Mouse (Mus musculus): Measurements from ENCODE around the gene Mthfsd. TPM values are rescaled to one million over a fixed set of nuclear protein-coding genes. Genes with fewer than 3 reads are reported as not detected.

Mthfsd gene
- polyA plus RNA-seq, 1 experiment = 73.6 TPM

DNA sequence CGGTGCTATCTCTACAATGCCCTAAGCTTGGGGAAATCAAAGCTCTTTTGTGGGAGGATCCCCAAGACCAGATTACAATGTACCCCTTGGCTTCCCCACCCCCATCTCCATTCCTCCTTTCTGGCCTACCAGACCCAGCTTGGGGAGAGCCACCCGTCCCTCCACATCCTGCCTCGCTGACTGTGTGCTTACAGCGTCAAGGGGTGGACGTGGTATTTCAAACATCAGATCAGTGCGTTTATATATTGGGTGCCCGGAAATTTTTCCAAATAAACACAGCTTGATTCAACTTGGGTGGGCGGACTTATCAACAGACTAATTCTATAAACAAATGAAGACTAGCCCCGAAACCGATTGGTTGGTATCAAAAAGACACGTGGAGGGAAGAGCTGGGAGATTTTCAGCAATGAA is 19.1 kb upstream of the Mthfsd start:
- peaks cover 7% of the 10 kb centered on the region for H3K4me1 ChIP-seq (ENCODE audit: control insufficient read depth, insufficient read depth, low read length)
- no peak overlapping the region for H3K4me3 ChIP-seq (ENCODE audit: control insufficient read depth, low read depth, low read length)
- TF ChIP-seq CTCF (IDR thresholded peaks at IDR 0.05; ENCODE audit: control insufficient read depth, insufficient read depth, insufficient replicate concordance, low read depth, low read length) (no peak), POLR2A (IDR thresholded peaks at IDR 0.05; ENCODE audit: control insufficient read depth, low read depth, low read length) (no peak)
- no peaks in the 10 kb centered on the region; the same call in none of the 2 replicates for H3K27me3 ChIP-seq (ENCODE audit: control insufficient read depth, insufficient read depth, low read length)
- H3K27ac ChIP-seq (ENCODE audit: control insufficient read depth, insufficient read depth, low read depth, low read length) = no peak overlapping the region
- H3K36me3 ChIP-seq (ENCODE audit: control insufficient read depth, insufficient read depth, low read length) = no peaks in the 10 kb centered on the region

DNA sequence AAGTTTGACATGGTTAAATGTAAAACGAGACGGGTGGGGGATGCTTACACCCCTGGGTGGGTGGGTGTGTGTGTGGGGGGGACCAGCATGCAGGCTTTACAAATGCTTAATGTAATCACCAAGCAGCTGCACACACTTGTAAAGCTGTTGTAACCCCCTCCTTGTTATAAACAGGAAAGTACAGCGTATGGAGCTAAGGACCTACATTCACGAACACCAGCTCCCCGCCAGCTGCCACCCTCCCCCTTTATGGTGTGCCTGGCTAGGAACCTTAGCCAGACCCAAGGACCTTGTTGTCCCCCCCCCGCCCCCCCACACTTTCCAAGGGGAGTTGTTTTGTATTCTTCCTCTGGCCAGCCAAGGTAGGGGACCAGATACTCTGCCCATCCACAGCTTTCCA is 18.5 kb upstream of the Mthfsd start:
- no peak overlapping the region for H3K27ac ChIP-seq (ENCODE audit: control insufficient read depth, insufficient read depth, low read depth, low read length)
- no peak overlapping the region for H3K4me3 ChIP-seq (ENCODE audit: control insufficient read depth, low read depth, low read length)
- TF ChIP-seq POLR2A (IDR thresholded peaks at IDR 0.05; ENCODE audit: control insufficient read depth, low read depth, low read length) = no peak
- TF ChIP-seq CTCF (IDR thresholded peaks at IDR 0.05; ENCODE audit: control insufficient read depth, insufficient read depth, insufficient replicate concordance, low read depth, low read length) = no peak
- H3K4me1 ChIP-seq (ENCODE audit: control insufficient read depth, insufficient read depth, low read length) = peaks cover 7% of the 10 kb centered on the region
- H3K36me3 ChIP-seq (ENCODE audit: control insufficient read depth, insufficient read depth, low read length) = no peaks in the 10 kb centered on the region
- no peaks in the 10 kb centered on the region; the same call in none of the 2 replicates for H3K27me3 ChIP-seq (ENCODE audit: control insufficient read depth, insufficient read depth, low read length)

DNA sequence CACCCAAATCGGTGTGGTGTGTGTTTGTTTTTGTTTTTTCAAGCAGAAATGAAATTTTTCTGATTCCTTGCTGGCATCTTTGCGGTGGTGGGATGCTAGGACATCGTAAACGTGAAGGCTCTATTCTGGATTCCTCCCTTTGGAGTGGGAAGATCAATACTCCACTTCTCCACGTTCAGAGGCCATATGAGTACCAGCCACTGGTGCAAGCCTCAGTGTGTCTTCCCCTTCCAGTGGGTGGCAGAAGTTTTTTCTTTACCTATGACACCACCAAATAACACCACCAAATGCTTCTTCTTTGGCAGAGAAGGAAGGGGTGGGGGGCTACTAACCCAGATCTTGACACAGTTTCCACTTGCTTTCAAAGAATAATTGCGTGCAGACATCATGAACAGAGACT is 18.0 kb upstream of the Mthfsd start:
- no peak for TF ChIP-seq POLR2A (IDR thresholded peaks at IDR 0.05; ENCODE audit: control insufficient read depth, low read depth, low read length)
- TF ChIP-seq CTCF (IDR thresholded peaks at IDR 0.05; ENCODE audit: control insufficient read depth, insufficient read depth, insufficient replicate concordance, low read depth, low read length) = no peak
- Histone ChIP-seq H3K36me3 (ENCODE audit: control insufficient read depth, insufficient read depth, low read length) (no peaks in the 10 kb centered on the region), H3K27me3 (ENCODE audit: control insufficient read depth, insufficient read depth, low read length) (no peaks in the 10 kb centered on the region; the same call in none of the 2 replicates), H3K4me3 (ENCODE audit: control insufficient read depth, low read depth, low read length) (no peak overlapping the region), H3K4me1 (ENCODE audit: control insufficient read depth, insufficient read depth, low read length) (peaks cover 7% of the 10 kb centered on the region), H3K27ac (ENCODE audit: control insufficient read depth, insufficient read depth, low read depth, low read length) (no peak overlapping the region)

- no peaks in the 10 kb centered on the region for H3K36me3 ChIP-seq (ENCODE audit: control insufficient read depth, insufficient read depth, low read length)
- TF ChIP-seq CTCF (IDR thresholded peaks at IDR 0.05; ENCODE audit: control insufficient read depth, insufficient read depth, insufficient replicate concordance, low read depth, low read length) = peak; percentile 6; the same call in 1 of the 2 replicates
- no peak for TF ChIP-seq POLR2A (IDR thresholded peaks at IDR 0.05; ENCODE audit: control insufficient read depth, low read depth, low read length)
- H3K27ac ChIP-seq (ENCODE audit: control insufficient read depth, insufficient read depth, low read depth, low read length) = no peak overlapping the region
- no peaks in the 10 kb centered on the region; the same call in none of the 2 replicates for H3K27me3 ChIP-seq (ENCODE audit: control insufficient read depth, insufficient read depth, low read length)
- H3K4me1 ChIP-seq (ENCODE audit: control insufficient read depth, insufficient read depth, low read length) = peaks cover 7% of the 10 kb centered on the region
- no peak overlapping the region for H3K4me3 ChIP-seq (ENCODE audit: control insufficient read depth, low read depth, low read length)
Observed at GRCm38 (mm10) chr8:121125311-121125876, 17.2 kb upstream of the Mthfsd start.

DNA sequence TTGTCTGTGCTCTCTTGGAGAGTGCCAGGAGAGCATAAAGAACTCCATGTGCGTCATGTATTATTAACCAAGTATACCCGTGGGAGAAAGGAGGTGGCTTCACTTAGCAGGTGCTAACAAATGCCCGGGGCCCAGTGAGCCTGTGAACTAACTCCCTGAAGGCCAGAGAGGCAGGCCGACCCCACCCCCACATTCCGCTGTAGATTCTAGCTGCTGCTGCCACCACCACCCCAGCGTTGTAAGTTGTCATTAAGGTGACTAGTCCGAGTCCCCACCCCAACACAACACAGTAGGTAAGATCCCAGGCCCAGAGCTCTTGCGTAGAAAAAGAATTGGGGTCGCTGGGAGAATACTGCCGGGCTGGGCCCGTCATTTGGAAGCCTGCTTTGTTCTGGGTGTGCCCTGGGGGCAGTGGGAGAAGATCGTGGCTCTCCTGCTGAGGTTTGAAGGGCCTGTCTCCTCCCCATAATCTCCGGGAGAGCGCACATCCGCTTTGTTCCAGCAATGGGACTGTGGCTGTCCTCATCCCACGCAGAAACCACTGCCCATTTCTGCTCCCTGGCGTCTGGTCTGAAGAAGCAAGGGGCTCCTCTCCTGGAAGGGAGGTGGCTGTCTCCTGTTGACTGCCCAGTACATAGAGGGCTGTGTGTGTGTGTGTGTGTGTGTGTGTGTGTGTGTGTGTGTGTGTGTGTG is 16.5 kb upstream of the Mthfsd start:
- Histone ChIP-seq H3K4me3 (ENCODE audit: control insufficient read depth, low read depth, low read length) (no peak overlapping the region), H3K36me3 (ENCODE audit: control insufficient read depth, insufficient read depth, low read length) (no peaks in the 10 kb centered on the region), H3K4me1 (ENCODE audit: control insufficient read depth, insufficient read depth, low read length) (peaks cover 7% of the 10 kb centered on the region), H3K27me3 (ENCODE audit: control insufficient read depth, insufficient read depth, low read length) (no peaks in the 10 kb centered on the region; the same call in none of the 2 replicates), H3K27ac (ENCODE audit: control insufficient read depth, insufficient read depth, low read depth, low read length) (no peak overlapping the region)
- TF ChIP-seq CTCF (IDR thresholded peaks at IDR 0.05; ENCODE audit: control insufficient read depth, insufficient read depth, insufficient replicate concordance, low read depth, low read length) (no peak), POLR2A (IDR thresholded peaks at IDR 0.05; ENCODE audit: control insufficient read depth, low read depth, low read length) (no peak)

DNA sequence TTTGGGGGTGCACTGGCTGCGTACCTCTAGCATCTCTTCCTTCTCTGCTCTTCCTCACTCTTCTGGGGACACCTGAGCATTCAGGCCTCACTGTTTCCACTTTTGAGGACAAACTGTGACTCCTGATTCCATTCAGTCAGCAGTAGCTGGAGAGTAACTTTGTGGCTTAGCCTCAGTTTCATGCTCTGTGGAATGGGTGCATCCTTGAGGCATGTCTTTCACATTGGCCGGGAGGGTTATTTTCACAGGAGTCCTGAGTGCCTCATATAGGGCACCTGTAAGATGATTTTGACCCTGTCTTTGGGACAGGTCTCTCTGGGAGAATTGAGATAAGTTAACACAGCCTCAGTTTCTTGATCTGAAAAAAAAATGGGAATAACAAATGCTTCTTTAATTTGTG is 14.9 kb upstream of the Mthfsd start:
- Histone ChIP-seq H3K4me3 (ENCODE audit: control insufficient read depth, low read depth, low read length) (no peak overlapping the region), H3K36me3 (ENCODE audit: control insufficient read depth, insufficient read depth, low read length) (no peaks in the 10 kb centered on the region), H3K4me1 (ENCODE audit: control insufficient read depth, insufficient read depth, low read length) (peaks cover 4% of the 10 kb centered on the region; the same call in 1 of the 2 replicates), H3K27ac (ENCODE audit: control insufficient read depth, insufficient read depth, low read depth, low read length) (no peak overlapping the region), H3K27me3 (ENCODE audit: control insufficient read depth, insufficient read depth, low read length) (peaks cover 1% of the 10 kb centered on the region)
- no peak for TF ChIP-seq CTCF (IDR thresholded peaks at IDR 0.05; ENCODE audit: control insufficient read depth, insufficient read depth, insufficient replicate concordance, low read depth, low read length)
- TF ChIP-seq POLR2A (IDR thresholded peaks at IDR 0.05; ENCODE audit: control insufficient read depth, low read depth, low read length) = no peak

- TF ChIP-seq POLR2A (IDR thresholded peaks at IDR 0.05; ENCODE audit: control insufficient read depth, low read depth, low read length) (no peak), CTCF (IDR thresholded peaks at IDR 0.05; ENCODE audit: control insufficient read depth, insufficient read depth, insufficient replicate concordance, low read depth, low read length) (no peak)
- Histone ChIP-seq H3K4me3 (ENCODE audit: control insufficient read depth, low read depth, low read length) (no peak overlapping the region), H3K27me3 (ENCODE audit: control insufficient read depth, insufficient read depth, low read length) (peaks cover 2% of the 10 kb centered on the region), H3K4me1 (ENCODE audit: control insufficient read depth, insufficient read depth, low read length) (peaks cover 4% of the 10 kb centered on the region; the same call in 1 of the 2 replicates), H3K27ac (ENCODE audit: control insufficient read depth, insufficient read depth, low read depth, low read length) (no peak overlapping the region), H3K36me3 (ENCODE audit: control insufficient read depth, insufficient read depth, low read length) (no peaks in the 10 kb centered on the region)
Observed at GRCm38 (mm10) chr8:121122368-121122767, 14.2 kb upstream of the Mthfsd start.
